In genomic region chr6:90565357-90566215, GRCm38 (mm10) we compare ENCODE assay signal across 22 mouse cellular contexts. TPM values are rescaled to one million over a fixed set of nuclear protein-coding genes. Genes with fewer than 3 reads are reported as not detected.
DNase-seq lines count a peak whose midpoint lies in the region; ATAC-seq lines count a peak whose summit lies in the region.
"Had no signal": no experiment of that assay in that cellular context is flagged by ENCODE, and none has a peak within 500 bp of the region (broad histone marks: within the 10 kb centered on the region; RNA-seq: fewer than 3 reads in every experiment).

No protein-coding gene starts in this region.

- no peak overlapping the region for H3K9ac ChIP-seq in midbrain, embryonic 15.5 days
- H3K9ac ChIP-seq: heart, embryonic 15.5 days; liver, postnatal 0 days had no signal

- H3K4me1 ChIP-seq in midbrain, embryonic 10.5 days: peaks cover 11% of the 10 kb centered on the region
- peaks cover 13% of the 10 kb centered on the region for H3K4me1 ChIP-seq in midbrain, embryonic 15.5 days
- H3K4me1 ChIP-seq: limb, embryonic 10.5 days had no signal

- ATAC-seq in midbrain, embryonic 15.5 days (replicated peaks): no peak
- ATAC-seq: liver, postnatal 0 days had no signal

- DNase-seq in embryo, embryonic 11 days: peak; percentile 13
- no peak for DNase-seq in embryo, embryonic 9.5 days (ENCODE audit: extremely low spot score)
- no peak for DNase-seq in midbrain, embryonic 10.5 days (ENCODE audit: low spot score)
- DNase-seq in Muller cell, postnatal 12 days (ENCODE audit: inconsistent ontology term): peak; percentile 22
- DNase-seq in adrenal gland, postnatal 25 days: peak; percentile 45
- no peak for DNase-seq in kidney, adult 9 months
- DNase-seq in testis, postnatal 14 days (ENCODE audit: low spot score): no peak
- DNase-seq: cerebellum, adult 11 months; cerebellum, postnatal 10 days; gastrocnemius, postnatal 10 days; heart, adult 18-20 months; heart, postnatal 4 days; kidney, postnatal 4 days; layer of hippocampus, adult 9-11 months; liver, postnatal 0 days; lung, postnatal 10 days; right cerebral cortex, postnatal 25 days had no signal

- no peak overlapping the region for H3K4me2 ChIP-seq in midbrain, embryonic 15.5 days
- H3K4me2 ChIP-seq: heart, embryonic 15.5 days had no signal

- no peaks in the 10 kb centered on the region for H3K36me3 ChIP-seq in midbrain, embryonic 10.5 days
- no peaks in the 10 kb centered on the region for H3K36me3 ChIP-seq in midbrain, embryonic 15.5 days (replicated peaks)
- H3K36me3 ChIP-seq: heart, embryonic 15.5 days; limb, embryonic 10.5 days had no signal

- no peaks in the 10 kb centered on the region for H3K27me3 ChIP-seq in midbrain, embryonic 10.5 days (ENCODE audit: low read depth, poor library complexity, severe bottlenecking)
- no peaks in the 10 kb centered on the region for H3K27me3 ChIP-seq in midbrain, embryonic 15.5 days (replicated peaks)

- WGBS in midbrain, embryonic 10.5 days: 74% methylated on average over 13 of the region's 13 CpGs
- 58% methylated on average over 13 of the region's 13 CpGs for WGBS in midbrain, embryonic 15.5 days

- H3K27ac ChIP-seq in midbrain, embryonic 10.5 days (replicated peaks): 0 out of 2 replicates have a peak overlapping the region, but pooled peaks have one; percentile 7
- H3K27ac ChIP-seq in midbrain, embryonic 15.5 days: no peak overlapping the region
- H3K27ac ChIP-seq: heart, embryonic 15.5 days; left cerebral cortex, adult 2 months; limb, embryonic 10.5 days had no signal

- H3K9me3 ChIP-seq in midbrain, embryonic 10.5 days (replicated peaks): no peaks in the 10 kb centered on the region
- H3K9me3 ChIP-seq in midbrain, embryonic 15.5 days: no peaks in the 10 kb centered on the region
- H3K9me3 ChIP-seq: heart, embryonic 15.5 days; limb, embryonic 10.5 days had no signal

- no peak overlapping the region for H3K4me3 ChIP-seq in midbrain, embryonic 10.5 days
- H3K4me3 ChIP-seq in midbrain, embryonic 15.5 days: no peak overlapping the region
- H3K4me3 ChIP-seq: heart, embryonic 15.5 days; left cerebral cortex, adult 2 months; limb, embryonic 10.5 days; myocyte had no signal

RNA-seq across cellular contexts. Expression of gene Slc41a3, which starts 38.9 kb away (rescaled TPM):
- 2.2 and 3.5 TPM in 2 replicates for polyA plus RNA-seq in midbrain, embryonic 10.5 days (2016; fragmentation: Nextera tagmentation; extraction: Ambion mirVana)
- 5.8 and 6.3 TPM in 2 replicates for polyA plus RNA-seq in midbrain, embryonic 15.5 days (2015; fragmentation: Nextera tagmentation; extraction: Ambion mirVana)
- total RNA-seq in adrenal gland, postnatal 25 days (2021): 18.9 and 19.1 TPM in 2 replicates

Comparison
In these comparisons a context has a peak if more than half of its experiments do, and no peak if none do; other contexts are left out.
1. DNase-seq: peak in embryo, embryonic 11 days (single experiment), Muller cell, postnatal 12 days (single experiment) and adrenal gland, postnatal 25 days (single experiment); none in embryo, embryonic 9.5 days (single experiment), midbrain, embryonic 10.5 days (single experiment), kidney, adult 9 months (single experiment) and testis, postnatal 14 days (single experiment).